Mouse (Mus musculus) heart, embryonic 11.5 days (tissue): ENCODE results near the gene Ascl4. TPM values are rescaled to one million over a fixed set of nuclear protein-coding genes. Genes with fewer than 3 reads are reported as not detected.

Experiments used
- ATAC-seq: fragments of 200-750 bp; cut with Nextera tagmentation; replicated peaks from 2 replicates; pipeline ENCODE4 v1.8.0; 2017; ENCODE audit warnings: moderate library complexity; ENCODE audit not compliant: insufficient number of reproducible peaks, low FRiP score, low TSS enrichment
- H3K27ac ChIP-seq: fragments of 300-500 bp; sonication (generic); 2 replicates; pipeline ENCODE4 v1.5.1; 2014; ENCODE audit warnings: mild to moderate bottlenecking, low read depth, low read length
- H3K27me3 ChIP-seq: fragments of 300-500 bp; sonication (generic); 2 replicates; pipeline ENCODE4 v1.6.1; 2014; ENCODE audit warnings: mild to moderate bottlenecking, low read length, mixed read lengths; ENCODE audit not compliant: control insufficient read depth, insufficient read depth
- H3K36me3 ChIP-seq: fragments of 300-500 bp; sonication (generic); 2 replicates; pipeline ENCODE4 v1.6.1; 2014; ENCODE audit warnings: mild to moderate bottlenecking, low read length, moderate library complexity, mixed read lengths; ENCODE audit not compliant: control insufficient read depth, insufficient read depth
- H3K4me1 ChIP-seq: fragments of 300-500 bp; sonication (generic); 2 replicates; pipeline ENCODE4 v1.6.1; 2014; ENCODE audit warnings: low read length; ENCODE audit not compliant: control insufficient read depth, insufficient read depth
- H3K4me2 ChIP-seq: fragments of 300-500 bp; sonication (generic); 2 replicates; pipeline ENCODE4 v1.6.1; 2014; ENCODE audit warnings: mild to moderate bottlenecking, moderate library complexity
- H3K4me3 ChIP-seq: fragments of 300-500 bp; sonication (generic); 2 replicates; pipeline ENCODE4 v1.5.1; 2014; ENCODE audit warnings: low read depth, low read length
- H3K9ac ChIP-seq: fragments of 300-500 bp; sonication (generic); 2 replicates; pipeline ENCODE4 v1.6.1; 2014; ENCODE audit warnings: mild to moderate bottlenecking, low read depth, low read length, moderate library complexity
- H3K9me3 ChIP-seq: fragments of 300-500 bp; sonication (generic); replicated peaks from 2 replicates; pipeline ENCODE4 v1.6.1; 2016; ENCODE audit warnings: low read length; ENCODE audit not compliant: control insufficient read depth
- WGBS: fragments of 180-500 bp; shearing (Covaris S2); extraction: QIAGEN DNeasy Blood & Tissue Kit; methylation state at CpG from one replicate; pipeline ENCODE4 v1.1.7; 2014; ENCODE audit not compliant: insufficient replicate concordance; 5-methylcytosine and 5-hydroxymethylcytosine counted together
- polyA plus RNA-seq: library from polyadenylated mRNA; unstranded; fragments of >200 nt; fragmentation: Nextera tagmentation; extraction: Ambion mirVana; gene quantifications from 2 replicates; pipeline ENCODE4 v1.2.1, GENCODE M21; 2014

Gene Ascl4
- polyA plus RNA-seq, 1 experiment from 2014 or later = not detected

GRCm38 (mm10) chr10:85992412-85992811 lies 64.9 kb downstream of the Ascl4 start:
- WGBS = 74% methylated on average over 4 of the region's 4 CpGs
- no peak overlapping the region for H3K27ac ChIP-seq
- no peaks in the 10 kb centered on the region for H3K27me3 ChIP-seq

GRCm38 (mm10) chr10:85993836-85994235 lies 66.4 kb downstream of the Ascl4 start:
- Histone ChIP-seq H3K27me3 (no peaks in the 10 kb centered on the region), H3K9ac (no peak overlapping the region), H3K36me3 (no peaks in the 10 kb centered on the region), H3K4me3 (no peak overlapping the region), H3K27ac (no peak overlapping the region), H3K4me1 (no peaks in the 10 kb centered on the region), H3K9me3 (no peaks in the 10 kb centered on the region), H3K4me2 (no peak overlapping the region)
- ATAC-seq = no peak
- WGBS = 82% methylated on average over 9 of the region's 9 CpGs

More at GRCm38 (mm10) chr10:85992412-85992811, 64.9 kb downstream of the Ascl4 start:
- no peaks in the 10 kb centered on the region for H3K4me1 ChIP-seq
- H3K4me2 ChIP-seq = no peak overlapping the region
- H3K9ac ChIP-seq = no peak overlapping the region
- H3K4me3 ChIP-seq = no peak overlapping the region
- H3K36me3 ChIP-seq = no peaks in the 10 kb centered on the region
- no peaks in the 10 kb centered on the region for H3K9me3 ChIP-seq
- ATAC-seq = no peak

GRCm38 (mm10) chr10:85994543-85995104 lies 67.1 kb downstream of the Ascl4 start:
- Histone ChIP-seq H3K27ac (no peak overlapping the region), H3K4me3 (no peak overlapping the region), H3K36me3 (no peaks in the 10 kb centered on the region), H3K27me3 (no peaks in the 10 kb centered on the region), H3K9me3 (no peaks in the 10 kb centered on the region), H3K4me1 (no peaks in the 10 kb centered on the region), H3K9ac (no peak overlapping the region), H3K4me2 (no peak overlapping the region)
- WGBS = 70% methylated on average over 5 of the region's 5 CpGs
- ATAC-seq = no peak

Other genes starting within 250 kb of the Ascl4 start
- 55.1 and 57.7 TPM in 2 replicates for gene Pwp1, start 98.2 kb upstream of the Ascl4 start, polyA plus RNA-seq
- 17.1 and 17.2 TPM in 2 replicates for gene Prdm4, start 10.5 kb upstream of the Ascl4 start, polyA plus RNA-seq
- 113 and 127 TPM in 2 replicates for gene Rtcb, start 30.1 kb downstream of the Ascl4 start, polyA plus RNA-seq
- gene Bpifc, start 84.2 kb downstream of the Ascl4 start, polyA plus RNA-seq = not detected in 2 replicates
- 25.2 and 25.5 TPM in 2 replicates for gene Fbxo7, start 94.3 kb downstream of the Ascl4 start, polyA plus RNA-seq